Mouse (Mus musculus): ENCODE measurements around the gene Ptpru. TPM values are rescaled to one million over a fixed set of nuclear protein-coding genes. Genes with fewer than 3 reads are reported as not detected.
"Not testable (repeated sequence)": the region's sequence is repeated elsewhere in the genome, so short reads cannot be mapped to it uniquely, and the experiment has no call there.

Gene Ptpru
- polyA plus RNA-seq, 1 experiment from 2014 or later = 18.1 TPM

GRCm38 (mm10) chr4:131804732-131805131 lies 33.4 kb downstream of the Ptpru start:
- not testable (repeated sequence) for H3K4me2 ChIP-seq (ENCODE audit: low read depth, low read length); H3K27ac ChIP-seq (ENCODE audit: low read depth, low read length); H3K9me3 ChIP-seq (ENCODE audit: control insufficient read depth, low read length); H3K4me3 ChIP-seq (ENCODE audit: low read depth, low read length); H3K9ac ChIP-seq (replicated peaks; ENCODE audit: low read depth, low read length); H3K27me3 ChIP-seq (ENCODE audit: control insufficient read depth, insufficient read depth, low read length); H3K4me1 ChIP-seq (ENCODE audit: control insufficient read depth, insufficient read depth, low read length); H3K36me3 ChIP-seq (ENCODE audit: control insufficient read depth, insufficient read depth, low read length)
- WGBS = over 99% methylated on average over 5 of the region's 6 CpGs
- ATAC-seq (ENCODE audit: low read depth) = peak; percentile 44; the same call in 1 of the 2 replicates

- ATAC-seq (ENCODE audit: low read depth) = no peak
- Histone ChIP-seq H3K4me3 (ENCODE audit: low read depth, low read length) (no peak overlapping the region), H3K4me2 (ENCODE audit: low read depth, low read length) (no peak overlapping the region), H3K9me3 (ENCODE audit: control insufficient read depth, low read length) (no peaks in the 10 kb centered on the region), H3K36me3 (ENCODE audit: control insufficient read depth, insufficient read depth, low read length) (no peaks in the 10 kb centered on the region), H3K27me3 (ENCODE audit: control insufficient read depth, insufficient read depth, low read length) (no peaks in the 10 kb centered on the region), H3K4me1 (ENCODE audit: control insufficient read depth, insufficient read depth, low read length) (no peaks in the 10 kb centered on the region), H3K27ac (ENCODE audit: low read depth, low read length) (no peak overlapping the region), H3K9ac (replicated peaks; ENCODE audit: low read depth, low read length) (no peak overlapping the region)
- WGBS = 79% methylated on average over 9 of the region's 9 CpGs
Measured at GRCm38 (mm10) chr4:131803846-131804245, 34.2 kb downstream of the Ptpru start.

- no peak overlapping the region for H3K4me3 ChIP-seq (ENCODE audit: low read depth, low read length)
- no peak overlapping the region for H3K9ac ChIP-seq (replicated peaks; ENCODE audit: low read depth, low read length)
- H3K4me1 ChIP-seq (ENCODE audit: control insufficient read depth, insufficient read depth, low read length) = no peaks in the 10 kb centered on the region
- H3K36me3 ChIP-seq (ENCODE audit: control insufficient read depth, insufficient read depth, low read length) = no peaks in the 10 kb centered on the region
- H3K9me3 ChIP-seq (ENCODE audit: control insufficient read depth, low read length) = no peaks in the 10 kb centered on the region
- no peak for ATAC-seq (ENCODE audit: low read depth)
- H3K27me3 ChIP-seq (ENCODE audit: control insufficient read depth, insufficient read depth, low read length) = no peaks in the 10 kb centered on the region
- WGBS = 24% methylated on average over 3 of the region's 4 CpGs
- H3K4me2 ChIP-seq (ENCODE audit: low read depth, low read length) = no peak overlapping the region
- H3K27ac ChIP-seq (ENCODE audit: low read depth, low read length) = no peak overlapping the region
Measured at GRCm38 (mm10) chr4:131798968-131799367, 39.1 kb downstream of the Ptpru start.

GRCm38 (mm10) chr4:131797920-131798319 lies 40.2 kb downstream of the Ptpru start:
- Histone ChIP-seq H3K4me2 (ENCODE audit: low read depth, low read length) (no peak overlapping the region), H3K9me3 (ENCODE audit: control insufficient read depth, low read length) (no peaks in the 10 kb centered on the region), H3K36me3 (ENCODE audit: control insufficient read depth, insufficient read depth, low read length) (no peaks in the 10 kb centered on the region), H3K4me3 (ENCODE audit: low read depth, low read length) (no peak overlapping the region), H3K27me3 (ENCODE audit: control insufficient read depth, insufficient read depth, low read length) (no peaks in the 10 kb centered on the region), H3K9ac (replicated peaks; ENCODE audit: low read depth, low read length) (no peak overlapping the region), H3K4me1 (ENCODE audit: control insufficient read depth, insufficient read depth, low read length) (no peaks in the 10 kb centered on the region), H3K27ac (ENCODE audit: low read depth, low read length) (no peak overlapping the region)
- WGBS = 55% methylated on average over 12 of the region's 12 CpGs
- no peak for ATAC-seq (ENCODE audit: low read depth)

- no peak overlapping the region for H3K4me3 ChIP-seq (ENCODE audit: low read depth, low read length)
- no peak overlapping the region for H3K9ac ChIP-seq (replicated peaks; ENCODE audit: low read depth, low read length)
- 60% methylated on average over 6 of the region's 7 CpGs for WGBS
- H3K9me3 ChIP-seq (ENCODE audit: control insufficient read depth, low read length) = no peaks in the 10 kb centered on the region
- H3K4me2 ChIP-seq (ENCODE audit: low read depth, low read length) = no peak overlapping the region
- no peaks in the 10 kb centered on the region for H3K36me3 ChIP-seq (ENCODE audit: control insufficient read depth, insufficient read depth, low read length)
- no peak overlapping the region for H3K27ac ChIP-seq (ENCODE audit: low read depth, low read length)
- no peaks in the 10 kb centered on the region for H3K4me1 ChIP-seq (ENCODE audit: control insufficient read depth, insufficient read depth, low read length)
- no peak; the same call in 1 of the 2 replicates for ATAC-seq (ENCODE audit: low read depth)
- H3K27me3 ChIP-seq (ENCODE audit: control insufficient read depth, insufficient read depth, low read length) = no peaks in the 10 kb centered on the region
Measured at GRCm38 (mm10) chr4:131797483-131797882, 40.6 kb downstream of the Ptpru start.

- no peak overlapping the region for H3K9ac ChIP-seq (replicated peaks; ENCODE audit: low read depth, low read length)
- H3K4me2 ChIP-seq (ENCODE audit: low read depth, low read length) = no peak overlapping the region
- H3K9me3 ChIP-seq (ENCODE audit: control insufficient read depth, low read length) = no peaks in the 10 kb centered on the region
- H3K4me3 ChIP-seq (ENCODE audit: low read depth, low read length) = no peak overlapping the region
- WGBS = 63% methylated on average over 14 of the region's 14 CpGs
- no peak overlapping the region for H3K27ac ChIP-seq (ENCODE audit: low read depth, low read length)
- no peaks in the 10 kb centered on the region for H3K4me1 ChIP-seq (ENCODE audit: control insufficient read depth, insufficient read depth, low read length)
- no peaks in the 10 kb centered on the region for H3K27me3 ChIP-seq (ENCODE audit: control insufficient read depth, insufficient read depth, low read length)
- ATAC-seq (ENCODE audit: low read depth) = no peak
- H3K36me3 ChIP-seq (ENCODE audit: control insufficient read depth, insufficient read depth, low read length) = no peaks in the 10 kb centered on the region
Measured at GRCm38 (mm10) chr4:131796312-131797080, 41.6 kb downstream of the Ptpru start.

GRCm38 (mm10) chr4:131786800-131787199 lies 51.3 kb downstream of the Ptpru start:
- Histone ChIP-seq H3K9me3 (ENCODE audit: control insufficient read depth, low read length) (no peaks in the 10 kb centered on the region), H3K4me1 (ENCODE audit: control insufficient read depth, insufficient read depth, low read length) (no peaks in the 10 kb centered on the region), H3K27me3 (ENCODE audit: control insufficient read depth, insufficient read depth, low read length) (no peaks in the 10 kb centered on the region), H3K27ac (ENCODE audit: low read depth, low read length) (no peak overlapping the region), H3K4me2 (ENCODE audit: low read depth, low read length) (no peak overlapping the region), H3K4me3 (ENCODE audit: low read depth, low read length) (no peak overlapping the region), H3K36me3 (ENCODE audit: control insufficient read depth, insufficient read depth, low read length) (no peaks in the 10 kb centered on the region), H3K9ac (replicated peaks; ENCODE audit: low read depth, low read length) (no peak overlapping the region)
- WGBS = 81% methylated on average over 7 of the region's 7 CpGs
- no peak for ATAC-seq (ENCODE audit: low read depth)

GRCm38 (mm10) chr4:131784034-131784433 lies 54.1 kb downstream of the Ptpru start:
- WGBS = 14% methylated on average over 9 of the region's 9 CpGs
- H3K27ac ChIP-seq (ENCODE audit: low read depth, low read length) = no peak overlapping the region
- no peak overlapping the region for H3K4me3 ChIP-seq (ENCODE audit: low read depth, low read length)
- no peaks in the 10 kb centered on the region for H3K36me3 ChIP-seq (ENCODE audit: control insufficient read depth, insufficient read depth, low read length)
- no peaks in the 10 kb centered on the region for H3K9me3 ChIP-seq (ENCODE audit: control insufficient read depth, low read length)
- H3K9ac ChIP-seq (replicated peaks; ENCODE audit: low read depth, low read length) = no peak overlapping the region
- no peaks in the 10 kb centered on the region for H3K4me1 ChIP-seq (ENCODE audit: control insufficient read depth, insufficient read depth, low read length)
- H3K4me2 ChIP-seq (ENCODE audit: low read depth, low read length) = no peak overlapping the region
- no peaks in the 10 kb centered on the region for H3K27me3 ChIP-seq (ENCODE audit: control insufficient read depth, insufficient read depth, low read length)
- ATAC-seq (ENCODE audit: low read depth) = no peak

GRCm38 (mm10) chr4:131781023-131781422 lies 57.1 kb downstream of the Ptpru start:
- no peak for ATAC-seq (ENCODE audit: low read depth)
- no peak overlapping the region for H3K9ac ChIP-seq (replicated peaks; ENCODE audit: low read depth, low read length)
- no peaks in the 10 kb centered on the region for H3K36me3 ChIP-seq (ENCODE audit: control insufficient read depth, insufficient read depth, low read length)
- no peaks in the 10 kb centered on the region for H3K4me1 ChIP-seq (ENCODE audit: control insufficient read depth, insufficient read depth, low read length)
- no peaks in the 10 kb centered on the region for H3K9me3 ChIP-seq (ENCODE audit: control insufficient read depth, low read length)
- H3K27me3 ChIP-seq (ENCODE audit: control insufficient read depth, insufficient read depth, low read length) = no peaks in the 10 kb centered on the region
- no peak overlapping the region for H3K4me3 ChIP-seq (ENCODE audit: low read depth, low read length)
- H3K27ac ChIP-seq (ENCODE audit: low read depth, low read length) = no peak overlapping the region
- no peak overlapping the region for H3K4me2 ChIP-seq (ENCODE audit: low read depth, low read length)
- WGBS = 34% methylated on average over 3 of the region's 3 CpGs
